Mouse (Mus musculus) kidney, postnatal 0 days (tissue): ENCODE measurements around the gene Bst1. TPM values are rescaled to one million over a fixed set of nuclear protein-coding genes. Genes with fewer than 3 reads are reported as not detected.
A peak's percentile ranks its signal among the peaks of the same experiment; 100 is the strongest.

Experiments
- ATAC-seq: fragments of 200-750 bp; cut with Nextera tagmentation; replicated peaks from 2 replicates; pipeline ENCODE4 v1.8.0; 2017; ENCODE audit warnings: low read depth, moderate number of reproducible peaks, moderate TSS enrichment, moderate library complexity; ENCODE audit not compliant: low FRiP score
- DNase-seq: peaks from one replicate; pipeline ENCODE4 v3.0.0-alpha.2; 2016; ENCODE audit warnings: low spot score
- H3K27ac ChIP-seq: fragments of 300-500 bp; sonication (generic); 2 replicates; pipeline ENCODE4 v1.5.1; 2014; ENCODE audit warnings: mild to moderate bottlenecking
- H3K27me3 ChIP-seq: fragments of 300-500 bp; sonication (generic); 2 replicates; pipeline ENCODE4 v1.6.1; 2014; ENCODE audit warnings: low read length, mixed read lengths; ENCODE audit not compliant: insufficient read depth
- H3K36me3 ChIP-seq: fragments of 300-500 bp; sonication (generic); 2 replicates; pipeline ENCODE4 v1.6.1; 2014; ENCODE audit warnings: low read length, mixed read lengths; ENCODE audit not compliant: insufficient read depth
- H3K4me1 ChIP-seq: fragments of 300-500 bp; sonication (generic); replicated peaks from 2 replicates; pipeline ENCODE4 v1.6.1; 2014; ENCODE audit warnings: antibody characterized with exemption, low read length, mixed read lengths; ENCODE audit not compliant: insufficient read depth
- H3K4me2 ChIP-seq: fragments of 300-500 bp; sonication (generic); 2 replicates; pipeline ENCODE4 v1.6.1; 2014; ENCODE audit warnings: mild to moderate bottlenecking, low read length, moderate library complexity, mixed read lengths
- H3K4me3 ChIP-seq: fragments of 300-500 bp; sonication (generic); replicated peaks from 2 replicates; pipeline ENCODE4 v1.5.1; 2014; ENCODE audit warnings: low read depth, low read length
- H3K9ac ChIP-seq: fragments of 300-500 bp; sonication (generic); 2 replicates; pipeline ENCODE4 v1.6.1; 2014; ENCODE audit warnings: low read depth, low read length
- H3K9me3 ChIP-seq: fragments of 300-500 bp; sonication (generic); replicated peaks from 2 replicates; pipeline ENCODE4 v1.6.1; 2016; ENCODE audit warnings: low read length, inconsistent platforms, mixed read lengths
- CTCF ChIP-seq: IDR thresholded peaks from 2 replicates; pipeline ENCODE4 v1.5.1; 2016; ENCODE audit warnings: antibody characterized with exemption, low read depth, mild to moderate bottlenecking, moderate library complexity
- WGBS: fragments of 180-500 bp; shearing (Covaris S2); extraction: QIAGEN DNeasy Blood & Tissue Kit; methylation state at CpG from one replicate; pipeline ENCODE4 v1.1.7; 2014; 5-methylcytosine and 5-hydroxymethylcytosine counted together
- polyA plus RNA-seq: library from polyadenylated mRNA; unstranded; fragments of >200 nt; fragmentation: Nextera tagmentation; extraction: Ambion mirVana; gene quantifications from 2 replicates; pipeline ENCODE4 v1.2.1, GENCODE M21; 2015

The Bst1 gene
- polyA plus RNA-seq, 1 experiment from 2014 or later = 4.0 TPM

DNA sequence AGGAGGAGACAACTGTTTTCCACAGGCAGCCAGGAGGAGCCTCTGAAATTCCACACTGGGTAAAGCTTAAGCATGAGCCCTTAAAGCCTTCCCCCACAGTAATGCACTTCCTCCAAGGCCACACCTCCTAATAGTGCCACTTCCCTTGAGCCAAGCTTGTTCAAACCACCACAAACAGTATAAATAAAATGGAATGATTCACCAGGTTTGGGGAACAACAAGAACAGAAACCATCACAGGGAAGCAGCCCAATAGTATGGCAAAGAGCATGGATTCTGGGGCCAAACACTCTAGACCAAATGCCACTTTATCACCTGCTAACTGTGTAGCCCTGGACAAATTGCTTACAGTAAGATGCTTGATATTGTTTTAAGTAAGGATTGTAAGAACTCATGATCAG lies 28.9 kb downstream of the Bst1 start:
- Histone ChIP-seq H3K27me3 (no peaks in the 10 kb centered on the region), H3K4me1 (no peaks in the 10 kb centered on the region), H3K4me2 (no peak overlapping the region), H3K9me3 (no peaks in the 10 kb centered on the region), H3K36me3 (no peaks in the 10 kb centered on the region), H3K9ac (no peak overlapping the region), H3K4me3 (no peak overlapping the region), H3K27ac (no peak overlapping the region)
- DNase-seq = no peak
- no peak for ATAC-seq
- no peak for TF ChIP-seq CTCF

DNA sequence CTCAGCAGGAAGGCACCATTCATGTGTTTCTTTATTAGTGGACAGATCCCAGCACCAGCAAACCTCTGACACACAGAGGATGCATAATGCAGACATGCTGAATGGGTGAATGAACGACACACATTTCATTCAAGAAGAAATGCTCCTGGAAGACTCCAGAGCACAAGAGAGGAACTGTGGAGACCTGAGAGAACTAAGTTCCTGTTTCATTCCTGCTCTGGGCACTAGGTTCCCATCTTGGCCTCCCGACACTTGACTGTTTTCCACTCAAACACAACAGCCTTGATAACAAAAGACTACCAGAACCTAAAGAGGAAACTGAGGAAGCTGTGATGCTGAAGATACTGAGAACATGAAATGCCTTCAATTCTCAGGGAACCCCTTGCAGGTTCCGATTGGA lies 29.6 kb downstream of the Bst1 start:
- Histone ChIP-seq H3K4me3 (no peak overlapping the region), H3K27me3 (no peaks in the 10 kb centered on the region), H3K4me2 (no peak overlapping the region), H3K27ac (no peak overlapping the region), H3K36me3 (no peaks in the 10 kb centered on the region), H3K9me3 (no peaks in the 10 kb centered on the region), H3K4me1 (no peaks in the 10 kb centered on the region), H3K9ac (no peak overlapping the region)
- no peak for ATAC-seq
- WGBS = 94% methylated on average over 3 of the region's 3 CpGs
- TF ChIP-seq CTCF = no peak
- no peak for DNase-seq

DNA sequence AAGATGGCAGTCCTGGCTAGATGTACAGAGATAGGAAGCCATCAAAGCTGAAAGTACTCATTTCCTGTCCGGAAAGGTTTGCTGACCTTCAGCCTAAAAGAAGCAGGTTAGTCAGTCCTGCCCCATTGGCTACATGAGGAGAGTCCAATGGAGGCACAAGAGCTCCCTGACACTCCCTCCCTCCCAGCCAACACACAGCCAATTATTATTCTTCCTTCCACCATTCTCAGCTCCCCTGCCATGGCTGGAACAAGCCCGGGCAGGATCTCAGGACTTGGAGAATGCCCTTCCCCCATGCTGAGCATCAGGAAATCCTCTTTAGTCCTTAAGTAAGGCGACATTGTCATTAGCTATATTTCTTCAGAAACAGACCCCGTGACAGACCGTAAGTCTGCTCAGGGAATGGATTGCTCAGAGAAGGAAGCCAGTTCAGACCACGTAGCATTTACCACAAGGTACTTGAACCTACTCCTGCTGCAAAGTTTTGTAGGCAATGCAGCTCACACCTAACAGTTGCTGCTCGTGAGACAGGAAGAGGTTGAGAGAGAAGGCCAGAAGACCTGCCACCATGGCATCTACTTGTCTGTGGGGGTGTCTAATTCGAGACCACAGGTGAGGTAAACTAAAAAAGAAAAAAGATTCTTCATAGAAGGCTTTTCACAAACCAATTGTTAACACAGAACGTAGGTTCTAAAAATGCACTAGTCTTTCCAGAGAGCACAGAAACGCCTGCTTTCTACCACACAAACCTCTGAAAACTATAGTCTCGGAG lies 34.6 kb downstream of the Bst1 start:
- Histone ChIP-seq H3K4me2 (no peak overlapping the region), H3K4me1 (no peaks in the 10 kb centered on the region), H3K9ac (no peak overlapping the region), H3K4me3 (no peak overlapping the region), H3K36me3 (no peaks in the 10 kb centered on the region), H3K27me3 (no peaks in the 10 kb centered on the region), H3K9me3 (no peaks in the 10 kb centered on the region), H3K27ac (peak overlapping the region; percentile 60)
- DNase-seq (peak; percentile 28), ATAC-seq (no peak)
- 70% methylated on average over 11 of the region's 11 CpGs for WGBS
- TF ChIP-seq CTCF = no peak

DNA sequence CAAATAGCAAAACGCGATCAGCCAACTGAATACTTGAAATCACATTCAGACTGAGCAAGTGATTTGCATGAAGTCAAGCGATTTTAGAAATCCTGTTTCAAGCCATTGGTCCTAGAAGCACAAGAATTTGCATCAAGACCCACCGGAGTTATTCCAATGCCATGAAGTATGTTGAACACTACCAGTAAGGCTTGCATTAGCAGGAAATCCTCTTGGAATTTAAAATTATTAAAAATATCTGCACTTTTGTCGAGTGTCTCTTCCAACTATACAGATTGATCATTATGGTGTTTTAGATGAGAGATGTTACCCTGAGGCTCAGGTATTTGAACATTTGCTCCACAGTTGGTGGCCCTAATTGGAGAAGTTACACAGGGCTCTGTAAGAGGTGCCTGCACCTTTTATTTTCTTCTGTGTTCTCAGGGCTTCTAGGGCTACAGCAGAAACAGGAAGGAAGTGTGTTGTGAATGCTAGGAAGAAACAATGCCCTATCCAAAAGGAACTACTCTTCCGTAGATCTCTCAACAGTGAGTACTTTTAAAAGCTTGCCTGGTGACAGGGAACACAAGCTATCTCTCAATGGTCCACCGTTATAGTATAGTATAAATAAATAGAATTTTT lies 35.3 kb downstream of the Bst1 start:
- WGBS = 75% methylated on average over 7 of the region's 7 CpGs
- Histone ChIP-seq H3K27me3 (no peaks in the 10 kb centered on the region), H3K9ac (no peak overlapping the region), H3K4me2 (no peak overlapping the region), H3K9me3 (no peaks in the 10 kb centered on the region), H3K4me3 (no peak overlapping the region), H3K4me1 (no peaks in the 10 kb centered on the region), H3K36me3 (no peaks in the 10 kb centered on the region), H3K27ac (peak overlapping the region; percentile 60)
- DNase-seq (peak; percentile 44), ATAC-seq (no peak)
- TF ChIP-seq CTCF = no peak

DNA sequence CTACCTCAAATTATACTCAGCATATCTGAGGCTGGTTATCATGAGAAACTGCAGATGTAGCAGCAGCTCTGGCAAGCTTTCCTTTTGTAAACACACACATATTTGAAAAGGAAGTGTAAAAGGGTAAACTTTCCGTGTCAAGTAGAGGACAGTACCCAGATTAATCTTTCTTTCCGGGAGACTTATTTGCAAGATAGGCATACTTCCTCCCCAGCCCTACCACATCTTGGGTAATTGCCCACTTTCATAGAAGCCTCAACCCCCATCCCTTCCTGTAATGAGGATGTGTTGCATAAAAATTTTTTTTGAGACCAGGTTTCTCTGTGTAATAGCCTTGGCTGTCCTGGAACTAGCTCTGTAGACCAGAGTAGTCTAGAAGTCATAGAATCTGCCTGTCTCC lies 37.1 kb downstream of the Bst1 start:
- no peaks in the 10 kb centered on the region for H3K36me3 ChIP-seq
- H3K4me2 ChIP-seq = no peak overlapping the region
- no peak overlapping the region for H3K9ac ChIP-seq
- no peak overlapping the region for H3K4me3 ChIP-seq
- H3K4me1 ChIP-seq = no peaks in the 10 kb centered on the region
- H3K27ac ChIP-seq = no peak overlapping the region; the same call in 1 of the 2 replicates
- H3K27me3 ChIP-seq = no peaks in the 10 kb centered on the region
- ATAC-seq = peak; percentile 29; the same call in 1 of the 2 replicates
- DNase-seq = peak; percentile 76
- 48% methylated on average over 2 of the region's 2 CpGs for WGBS
- no peaks in the 10 kb centered on the region for H3K9me3 ChIP-seq
- TF ChIP-seq CTCF = no peak

DNA sequence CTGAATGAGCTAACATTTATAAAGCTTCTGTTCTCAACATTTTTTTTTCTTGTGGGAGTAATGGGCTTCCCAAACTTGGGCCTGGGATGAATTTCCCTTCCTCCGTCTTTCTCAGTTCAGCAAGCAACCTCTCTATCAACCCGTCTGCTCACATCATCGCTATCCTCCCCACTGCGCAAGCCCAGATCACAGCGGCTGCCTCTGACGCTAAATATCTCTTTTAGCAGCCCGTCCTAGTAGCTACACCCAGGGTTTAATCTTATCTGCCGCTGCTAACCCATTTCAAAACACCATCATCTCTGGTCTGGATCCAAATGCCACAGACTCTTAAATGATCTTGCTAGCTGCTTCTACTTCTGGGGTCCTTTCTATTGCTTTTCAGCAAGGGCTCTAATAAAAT lies 41.0 kb downstream of the Bst1 start:
- 87% methylated on average over 8 of the region's 8 CpGs for WGBS
- DNase-seq (no peak), ATAC-seq (no peak)
- Histone ChIP-seq H3K9ac (no peak overlapping the region), H3K27ac (no peak overlapping the region), H3K4me1 (no peaks in the 10 kb centered on the region), H3K9me3 (no peaks in the 10 kb centered on the region), H3K4me2 (no peak overlapping the region), H3K27me3 (no peaks in the 10 kb centered on the region), H3K36me3 (no peaks in the 10 kb centered on the region), H3K4me3 (no peak overlapping the region)
- no peak for TF ChIP-seq CTCF
